Mouse (Mus musculus) lung, embryonic 15.5 days (tissue): Measurements from ENCODE around the gene Mageb4. TPM values are rescaled to one million over a fixed set of nuclear protein-coding genes. Genes with fewer than 3 reads are reported as not detected.
"Not testable (repeated sequence)": the region's sequence is repeated elsewhere in the genome, so short reads cannot be mapped to it uniquely, and the experiment has no call there.

Experiments
- ATAC-seq: fragments of 200-750 bp; cut with Nextera tagmentation; 2 replicates; pipeline ENCODE4 v1.8.0; 2017; ENCODE audit warnings: moderate number of reproducible peaks, borderline replicate concordance; ENCODE audit not compliant: low FRiP score, low TSS enrichment; ENCODE audit errors: extremely low read depth
- H3K27ac ChIP-seq: fragments of 300-500 bp; sonication (generic); 2 replicates; pipeline ENCODE4 v1.5.1; 2015; ENCODE audit warnings: moderate library complexity, mild to moderate bottlenecking, inconsistent platforms
- H3K27me3 ChIP-seq: fragments of 300-500 bp; sonication (generic); 2 replicates; pipeline ENCODE4 v1.6.1; 2015; ENCODE audit warnings: inconsistent platforms
- H3K36me3 ChIP-seq: fragments of 300-500 bp; sonication (generic); 2 replicates; pipeline ENCODE4 v1.6.1; 2015; ENCODE audit warnings: inconsistent platforms
- H3K4me1 ChIP-seq: fragments of 300-500 bp; sonication (generic); 2 replicates; pipeline ENCODE4 v1.6.1; 2015; ENCODE audit warnings: inconsistent platforms
- H3K4me2 ChIP-seq: fragments of 300-500 bp; sonication (generic); 2 replicates; pipeline ENCODE4 v1.6.1; 2015; ENCODE audit warnings: inconsistent platforms, mild to moderate bottlenecking, moderate library complexity
- H3K4me3 ChIP-seq: fragments of 300-500 bp; sonication (generic); 2 replicates; pipeline ENCODE4 v1.5.1; 2015; ENCODE audit warnings: mild to moderate bottlenecking, inconsistent platforms
- H3K9ac ChIP-seq: fragments of 300-500 bp; sonication (generic); 2 replicates; pipeline ENCODE4 v1.6.1; 2015; ENCODE audit warnings: inconsistent platforms
- H3K9me3 ChIP-seq: fragments of 300-500 bp; sonication (generic); 2 replicates; pipeline ENCODE4 v1.6.1; 2016; ENCODE audit warnings: inconsistent platforms
- WGBS: fragments of 180-500 bp; shearing (Covaris S2); methylation state at CpG from one replicate; pipeline ENCODE4 v1.1.7; 2015; 5-methylcytosine and 5-hydroxymethylcytosine counted together
- polyA plus RNA-seq: library from polyadenylated mRNA; unstranded; fragments of >200 nt; fragmentation: Nextera tagmentation; extraction: Ambion mirVana; gene quantifications from 2 replicates; pipeline ENCODE4 v1.2.1, GENCODE M21; 2015

Mageb4 gene
- polyA plus RNA-seq: not detected in 2 replicates

DNA sequence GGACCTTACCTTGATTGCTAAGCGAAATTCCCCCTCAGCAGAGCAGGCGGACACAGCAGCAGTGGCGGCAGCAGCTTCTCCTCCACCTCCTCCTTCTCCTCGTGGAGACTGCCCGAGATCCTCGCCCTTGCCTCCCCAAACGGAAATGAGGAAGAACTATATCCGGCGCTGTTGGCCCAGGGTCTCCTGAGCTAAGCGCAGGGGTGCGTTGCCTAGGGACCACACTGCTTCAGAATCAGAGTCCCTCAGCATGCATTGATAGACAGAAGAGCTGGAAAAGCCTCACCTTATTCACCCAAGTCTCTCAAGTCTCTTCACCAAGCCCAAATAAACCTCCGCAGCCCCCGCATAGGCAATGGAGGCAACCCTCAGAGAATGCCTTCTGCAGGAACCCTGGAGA lies at the start of gene Mageb4:
Mageb4 (minus strand) TSS at position 101 of the 400 bp plus-strand sequence.
- H3K4me1 ChIP-seq, H3K4me3 ChIP-seq, H3K9ac ChIP-seq, H3K4me2 ChIP-seq, H3K27ac ChIP-seq, H3K9me3 ChIP-seq, H3K36me3 ChIP-seq, ATAC-seq, H3K27me3 ChIP-seq: not testable (repeated sequence)
- no CpG with 5 or more reads among the region's 13 CpGs for WGBS

GRCm38 (mm10) chrX:86284597-86284996 lies 20.3 kb downstream of the Mageb4 start:
- not testable (repeated sequence) for H3K36me3 ChIP-seq, ATAC-seq, H3K27ac ChIP-seq, H3K9me3 ChIP-seq, H3K27me3 ChIP-seq, H3K4me3 ChIP-seq, H3K4me2 ChIP-seq, H3K4me1 ChIP-seq, H3K9ac ChIP-seq
- 31% methylated on average over 1 of the region's 2 CpGs for WGBS

- WGBS: no CpG with 5 or more reads among the region's 1 CpGs
- ATAC-seq, H3K4me3 ChIP-seq, H3K36me3 ChIP-seq, H3K9ac ChIP-seq, H3K9me3 ChIP-seq, H3K27ac ChIP-seq, H3K4me1 ChIP-seq, H3K4me2 ChIP-seq, H3K27me3 ChIP-seq: not testable (repeated sequence)
These were observed 58.9 kb downstream of the Mageb4 start for GRCm38 (mm10) chrX:86245950-86246349.

- ATAC-seq: no peak
- no CpG with 5 or more reads among the region's 1 CpGs for WGBS
- H3K27ac ChIP-seq: no peak overlapping the region
These were observed 67.6 kb downstream of the Mageb4 start for GRCm38 (mm10) chrX:86237246-86237645.

More at GRCm38 (mm10) chrX:86237246-86237645, 67.6 kb downstream of the Mageb4 start:
- H3K4me3 ChIP-seq: no peak overlapping the region
- H3K9ac ChIP-seq: no peak overlapping the region
- no peaks in the 10 kb centered on the region for H3K9me3 ChIP-seq
- H3K4me1 ChIP-seq: no peaks in the 10 kb centered on the region
- no peak overlapping the region for H3K4me2 ChIP-seq
- H3K27me3 ChIP-seq: no peaks in the 10 kb centered on the region
- H3K36me3 ChIP-seq: no peaks in the 10 kb centered on the region

Other genes starting within 250 kb of the Mageb4 start
- gene Nr0b1, start 113.3 kb downstream of the Mageb4 start, polyA plus RNA-seq: not detected in 2 replicates